Mouse (Mus musculus) kidney, postnatal 0 days (tissue): Measurements from ENCODE around the gene F11. TPM values are rescaled to one million over a fixed set of nuclear protein-coding genes. Genes with fewer than 3 reads are reported as not detected.

Experiments
- ATAC-seq: fragments of 200-750 bp; cut with Nextera tagmentation; replicated peaks from 2 replicates; pipeline ENCODE4 v1.8.0; 2017; ENCODE audit warnings: low read depth, moderate number of reproducible peaks, moderate TSS enrichment, moderate library complexity; ENCODE audit not compliant: low FRiP score
- DNase-seq: peaks from one replicate; pipeline ENCODE4 v3.0.0-alpha.2; 2016; ENCODE audit warnings: low spot score
- H3K27ac ChIP-seq: fragments of 300-500 bp; sonication (generic); 2 replicates; pipeline ENCODE4 v1.5.1; 2014; ENCODE audit warnings: mild to moderate bottlenecking
- H3K27me3 ChIP-seq: fragments of 300-500 bp; sonication (generic); 2 replicates; pipeline ENCODE4 v1.6.1; 2014; ENCODE audit warnings: low read length, mixed read lengths; ENCODE audit not compliant: insufficient read depth
- H3K36me3 ChIP-seq: fragments of 300-500 bp; sonication (generic); 2 replicates; pipeline ENCODE4 v1.6.1; 2014; ENCODE audit warnings: low read length, mixed read lengths; ENCODE audit not compliant: insufficient read depth
- H3K4me1 ChIP-seq: fragments of 300-500 bp; sonication (generic); replicated peaks from 2 replicates; pipeline ENCODE4 v1.6.1; 2014; ENCODE audit warnings: antibody characterized with exemption, low read length, mixed read lengths; ENCODE audit not compliant: insufficient read depth
- H3K4me2 ChIP-seq: fragments of 300-500 bp; sonication (generic); 2 replicates; pipeline ENCODE4 v1.6.1; 2014; ENCODE audit warnings: mild to moderate bottlenecking, low read length, moderate library complexity, mixed read lengths
- H3K4me3 ChIP-seq: fragments of 300-500 bp; sonication (generic); replicated peaks from 2 replicates; pipeline ENCODE4 v1.5.1; 2014; ENCODE audit warnings: low read depth, low read length
- H3K9ac ChIP-seq: fragments of 300-500 bp; sonication (generic); 2 replicates; pipeline ENCODE4 v1.6.1; 2014; ENCODE audit warnings: low read depth, low read length
- H3K9me3 ChIP-seq: fragments of 300-500 bp; sonication (generic); replicated peaks from 2 replicates; pipeline ENCODE4 v1.6.1; 2016; ENCODE audit warnings: low read length, inconsistent platforms, mixed read lengths
- CTCF ChIP-seq: IDR thresholded peaks from 2 replicates; pipeline ENCODE4 v1.5.1; 2016; ENCODE audit warnings: antibody characterized with exemption, low read depth, mild to moderate bottlenecking, moderate library complexity
- WGBS: fragments of 180-500 bp; shearing (Covaris S2); extraction: QIAGEN DNeasy Blood & Tissue Kit; methylation state at CpG from one replicate; pipeline ENCODE4 v1.1.7; 2014; 5-methylcytosine and 5-hydroxymethylcytosine counted together
- polyA plus RNA-seq: library from polyadenylated mRNA; unstranded; fragments of >200 nt; fragmentation: Nextera tagmentation; extraction: Ambion mirVana; gene quantifications from 2 replicates; pipeline ENCODE4 v1.2.1, GENCODE M21; 2015

F11 gene
- polyA plus RNA-seq, 1 experiment from 2014 or later, result not detected

DNA sequence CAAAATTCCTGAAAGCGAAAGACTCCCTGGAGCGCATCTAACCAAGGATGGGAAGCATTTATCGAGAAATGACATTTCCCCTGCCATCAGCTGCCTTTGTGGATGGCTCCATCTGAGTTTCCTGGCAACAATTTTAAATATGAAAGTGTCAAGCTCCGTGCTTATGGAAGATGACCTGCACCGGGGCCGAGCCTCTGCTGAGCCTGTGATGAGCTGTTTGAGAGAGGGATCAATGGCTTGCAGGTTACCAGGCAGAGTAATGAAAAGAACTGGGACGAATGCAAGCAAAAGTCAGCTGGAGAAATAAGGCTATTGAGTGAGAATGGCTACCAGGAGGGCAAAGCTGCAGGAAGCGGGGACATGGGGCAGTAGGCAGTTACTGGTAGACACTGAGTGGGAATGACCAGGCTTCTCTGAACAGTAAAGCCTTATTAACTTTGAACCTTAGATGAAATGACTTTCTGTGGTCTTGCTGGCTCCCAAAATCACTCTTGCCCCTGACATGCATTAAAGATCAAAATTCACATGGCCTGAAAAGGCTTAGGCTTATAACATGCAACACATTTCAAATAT is 65.8 kb downstream of the F11 start:
- no peak overlapping the region for H3K27ac ChIP-seq
- H3K9me3 ChIP-seq, result no peaks in the 10 kb centered on the region
- DNase-seq (no peak), ATAC-seq (no peak)
- no peak overlapping the region for H3K4me2 ChIP-seq
- H3K27me3 ChIP-seq, result no peaks in the 10 kb centered on the region
- H3K4me1 ChIP-seq, result no peaks in the 10 kb centered on the region
- H3K4me3 ChIP-seq, result no peak overlapping the region
- H3K9ac ChIP-seq, result no peak overlapping the region
- WGBS, result 83% methylated on average over 8 of the region's 8 CpGs
- no peaks in the 10 kb centered on the region for H3K36me3 ChIP-seq
- TF ChIP-seq CTCF, result no peak

Other genes with a start within 250 kb of the F11 start
- not detected in 2 replicates for gene Mtnr1a, start 192.9 kb downstream of the F11 start, polyA plus RNA-seq
- gene Klkb1, start 32.8 kb upstream of the F11 start, polyA plus RNA-seq, result 0.06 and 0.08 TPM in 2 replicates
- 0.43 and 0.71 TPM in 2 replicates for gene Gm45753, start 46.4 kb upstream of the F11 start, polyA plus RNA-seq
- gene Cyp4v3, start 71.2 kb upstream of the F11 start, polyA plus RNA-seq, result 3.6 and 3.9 TPM in 2 replicates
- gene Fam149a, start 120.3 kb upstream of the F11 start, polyA plus RNA-seq, result 52.3 and 57.8 TPM in 2 replicates
- gene Tlr3, start 149.0 kb upstream of the F11 start, polyA plus RNA-seq, result 4.6 and 4.7 TPM in 2 replicates
- 41.6 and 45.5 TPM in 2 replicates for gene Sorbs2, start 245.8 kb upstream of the F11 start, polyA plus RNA-seq